In the genomic region with DNA sequence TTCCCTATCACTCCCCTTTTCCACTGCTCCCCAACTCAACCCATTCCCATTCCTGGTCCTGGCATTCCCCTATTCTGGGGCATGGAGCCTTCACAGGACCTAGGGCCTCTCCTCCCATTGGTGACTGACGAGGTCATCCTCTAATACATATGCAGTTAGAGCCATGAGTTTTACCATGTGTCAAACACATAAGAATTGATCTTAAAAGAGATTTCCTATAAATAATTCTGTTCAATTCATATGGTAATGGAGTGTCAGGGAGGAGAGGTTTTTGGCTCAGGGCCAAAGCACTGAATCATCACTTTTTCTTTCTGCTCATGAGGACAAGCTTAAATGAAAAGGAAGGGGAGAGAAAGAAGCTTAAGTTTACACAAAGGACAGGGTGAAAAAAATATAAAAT, we compare ENCODE assay signal across 12 mouse cellular contexts. TPM values are rescaled to one million over a fixed set of nuclear protein-coding genes. Genes with fewer than 3 reads are reported as not detected.
DNase-seq lines count a peak whose midpoint lies in the region; ATAC-seq lines count a peak whose summit lies in the region.
"Had no signal": no experiment of that assay in that cellular context is flagged by ENCODE, and none has a peak within 500 bp of the region (broad histone marks: within the 10 kb centered on the region; RNA-seq: fewer than 3 reads in every experiment).

No protein-coding gene starts in this region.

- peak; percentile 10 to 36 for DNase-seq in adrenal gland, postnatal 36 days
- no peak for DNase-seq in adrenal gland, postnatal 4 days (ENCODE audit: low spot score in 2 of 2)
- DNase-seq in left cerebral cortex, postnatal 4 days = peak; percentile 10
- no peak for DNase-seq in left cerebral cortex, adult 11 months (ENCODE audit: low spot score)
- DNase-seq in adipocyte (ENCODE audit: low spot score) = peak; percentile 31
- DNase-seq in layer of hippocampus, adult 9-11 months = no peak
- no peak for DNase-seq in heart, adult 9 months (ENCODE audit: low spot score in 2 of 2)
- DNase-seq: B cell, adult 2 months; liver had no signal

- no peaks in the 10 kb centered on the region for H3K36me3 ChIP-seq in midbrain, embryonic 12.5 days
- H3K36me3 ChIP-seq: heart, embryonic 13.5 days had no signal

- WGBS in midbrain, embryonic 12.5 days = 7% methylated on average over 1 of the region's 1 CpGs

- peaks cover 9% of the 10 kb centered on the region for H3K4me1 ChIP-seq in midbrain, embryonic 12.5 days
- H3K4me1 ChIP-seq: heart, embryonic 13.5 days had no signal

- ATAC-seq in midbrain, embryonic 12.5 days (ENCODE audit: low FRiP score, low read depth) = peak; percentile 77
- ATAC-seq: intestine, postnatal 0 days had no signal

- no peaks in the 10 kb centered on the region for H3K27me3 ChIP-seq in midbrain, embryonic 12.5 days
- H3K27me3 ChIP-seq: heart, embryonic 13.5 days had no signal

- H3K4me2 ChIP-seq in midbrain, embryonic 12.5 days (replicated peaks) = no peak overlapping the region
- H3K4me2 ChIP-seq: heart, embryonic 13.5 days had no signal

- no peaks in the 10 kb centered on the region for H3K9me3 ChIP-seq in midbrain, embryonic 12.5 days
- H3K9me3 ChIP-seq: heart, embryonic 13.5 days had no signal

- no peak overlapping the region for H3K4me3 ChIP-seq in midbrain, embryonic 12.5 days
- H3K4me3 ChIP-seq: heart, embryonic 13.5 days had no signal

- no peak overlapping the region for H3K9ac ChIP-seq in midbrain, embryonic 12.5 days (replicated peaks)
- H3K9ac ChIP-seq: heart, embryonic 13.5 days had no signal

- intact Hi-C loops in left cerebral cortex, postnatal 4 days (cut with DNase I) = no loop called here

- 0 out of 2 replicates have a peak overlapping the region, but pooled peaks have one; percentile 30 for H3K27ac ChIP-seq in midbrain, embryonic 12.5 days (replicated peaks)
- H3K27ac ChIP-seq: heart, embryonic 13.5 days had no signal

RNA-seq across cellular contexts. Expression of a gene that starts 7.4 kb away (rescaled TPM):
- 10 to 100 TPM; 17.2 to 20.1 TPM for total RNA-seq in adrenal gland, postnatal 36 days (2021)
- 10 to 100 TPM; 18.1 to 20.4 TPM for total RNA-seq in adrenal gland, postnatal 4 days (2021)
- total RNA-seq in left cerebral cortex, postnatal 4 days (2021) = 10 to 100 TPM; 21.1 to 21.6 TPM
- polyA plus RNA-seq in midbrain, embryonic 12.5 days (2016; fragmentation: Nextera tagmentation; extraction: Ambion mirVana) = 22.6 and 22.8 TPM in 2 replicates

RNA-seq across cellular contexts. Expression of a gene that starts 10.6 kb away (rescaled TPM):
- total RNA-seq in adrenal gland, postnatal 36 days (2021) = 1 to 10 TPM; 3.1 to 4.0 TPM
- total RNA-seq in adrenal gland, postnatal 4 days (2021) = 1 to 10 TPM; 3.6 to 5.1 TPM
- 1 to 10 TPM; 1.3 to 1.6 TPM for total RNA-seq in left cerebral cortex, postnatal 4 days (2021)
- polyA plus RNA-seq in midbrain, embryonic 12.5 days (2016; fragmentation: Nextera tagmentation; extraction: Ambion mirVana) = 1.9 and 2.2 TPM in 2 replicates

Comparison
In these comparisons a context has a peak if more than half of its experiments do, and no peak if none do; other contexts are left out.
1. DNase-seq: peak in adrenal gland, postnatal 36 days (2 of 2), left cerebral cortex, postnatal 4 days (single experiment) and adipocyte (single experiment); none in adrenal gland, postnatal 4 days (0 of 2), left cerebral cortex, adult 11 months (single experiment), layer of hippocampus, adult 9-11 months (single experiment) and heart, adult 9 months (0 of 2).